Mouse (Mus musculus) embryonic facial prominence, embryonic 14.5 days (tissue): ENCODE results near the gene Golim4. TPM values are rescaled to one million over a fixed set of nuclear protein-coding genes. Genes with fewer than 3 reads are reported as not detected.
A peak's percentile ranks its signal among the peaks of the same experiment; 100 is the strongest.

Experiments used
- ATAC-seq: fragments of 200-750 bp; cut with Nextera tagmentation; 2 replicates; pipeline ENCODE4 v1.8.0; 2017; ENCODE audit warnings: low read depth, moderate number of reproducible peaks, moderate TSS enrichment
- DNase-seq: peaks from one replicate; pipeline ENCODE4 v3.0.0-alpha.2; 2015; ENCODE audit warnings: low spot score
- H3K27ac ChIP-seq: fragments of 300-500 bp; sonication (generic); replicated peaks from 2 replicates; pipeline ENCODE4 v1.5.1; 2014; ENCODE audit warnings: low read depth, mild to moderate bottlenecking, low read length, moderate library complexity
- H3K27me3 ChIP-seq: fragments of 300-500 bp; sonication (generic); replicated peaks from 2 replicates; pipeline ENCODE4 v1.6.1; 2014; ENCODE audit warnings: low read length; ENCODE audit not compliant: control insufficient read depth, insufficient read depth
- H3K36me3 ChIP-seq: fragments of 300-500 bp; sonication (generic); 2 replicates; pipeline ENCODE4 v1.6.1; 2014; ENCODE audit warnings: low read length, mixed read lengths; ENCODE audit not compliant: control insufficient read depth, insufficient read depth
- H3K4me1 ChIP-seq: fragments of 300-500 bp; sonication (generic); 2 replicates; pipeline ENCODE4 v1.6.1; 2014; ENCODE audit warnings: antibody characterized with exemption, low read length; ENCODE audit not compliant: control insufficient read depth, insufficient read depth
- H3K4me2 ChIP-seq: fragments of 300-500 bp; sonication (generic); 2 replicates; pipeline ENCODE4 v1.6.1; 2014; ENCODE audit warnings: low read depth, mild to moderate bottlenecking, low read length, moderate library complexity, mixed read lengths
- H3K4me3 ChIP-seq: fragments of 300-500 bp; sonication (generic); 2 replicates; pipeline ENCODE4 v1.5.1; 2014; ENCODE audit warnings: low read depth, mild to moderate bottlenecking, low read length
- H3K9ac ChIP-seq: fragments of 300-500 bp; sonication (generic); 2 replicates; pipeline ENCODE4 v1.6.1; 2014; ENCODE audit warnings: low read depth, mild to moderate bottlenecking, low read length, moderate library complexity, mixed read lengths
- H3K9me3 ChIP-seq: fragments of 300-500 bp; sonication (generic); 2 replicates; pipeline ENCODE4 v1.6.1; 2016; ENCODE audit warnings: low read length; ENCODE audit not compliant: control insufficient read depth
- WGBS: fragments of 180-500 bp; shearing (Covaris S2); extraction: QIAGEN DNeasy Blood & Tissue Kit; methylation state at CpG from one replicate; pipeline ENCODE4 v1.1.7; 2014; 5-methylcytosine and 5-hydroxymethylcytosine counted together
- polyA plus RNA-seq: library from polyadenylated mRNA; unstranded; fragments of >200 nt; fragmentation: Nextera tagmentation; extraction: Ambion mirVana; gene quantifications from 2 replicates; pipeline ENCODE4 v1.2.1, GENCODE M21; 2014

Golim4 gene
- polyA plus RNA-seq, 1 experiment from 2014 or later: 58.0 TPM

- no peak overlapping the region for H3K4me2 ChIP-seq
- no peak overlapping the region for H3K4me3 ChIP-seq
- 78% methylated on average over 2 of the region's 2 CpGs for WGBS
- no peaks in the 10 kb centered on the region for H3K27me3 ChIP-seq
- peaks cover 7% of the 10 kb centered on the region; the same call in 1 of the 2 replicates for H3K36me3 ChIP-seq
- DNase-seq (no peak), ATAC-seq (no peak)
- H3K27ac ChIP-seq: no peak overlapping the region
- peaks cover 11% of the 10 kb centered on the region for H3K9me3 ChIP-seq
- no peaks in the 10 kb centered on the region for H3K4me1 ChIP-seq
- no peak overlapping the region for H3K9ac ChIP-seq
These were observed 20.6 kb downstream of the Golim4 start for GRCm38 (mm10) chr3:75936152-75936551.

- H3K9me3 ChIP-seq: peaks cover 11% of the 10 kb centered on the region
- H3K4me1 ChIP-seq: no peaks in the 10 kb centered on the region
- no peak overlapping the region for H3K9ac ChIP-seq
- H3K27me3 ChIP-seq: no peaks in the 10 kb centered on the region
- H3K36me3 ChIP-seq: peaks cover 7% of the 10 kb centered on the region; the same call in 1 of the 2 replicates
- no peak for DNase-seq
- no peak for ATAC-seq
- no peak overlapping the region for H3K27ac ChIP-seq
- no peak overlapping the region for H3K4me2 ChIP-seq
- WGBS: 91% methylated on average over 2 of the region's 2 CpGs
- H3K4me3 ChIP-seq: no peak overlapping the region
These were observed 26.0 kb downstream of the Golim4 start for GRCm38 (mm10) chr3:75930659-75931225.

DNA sequence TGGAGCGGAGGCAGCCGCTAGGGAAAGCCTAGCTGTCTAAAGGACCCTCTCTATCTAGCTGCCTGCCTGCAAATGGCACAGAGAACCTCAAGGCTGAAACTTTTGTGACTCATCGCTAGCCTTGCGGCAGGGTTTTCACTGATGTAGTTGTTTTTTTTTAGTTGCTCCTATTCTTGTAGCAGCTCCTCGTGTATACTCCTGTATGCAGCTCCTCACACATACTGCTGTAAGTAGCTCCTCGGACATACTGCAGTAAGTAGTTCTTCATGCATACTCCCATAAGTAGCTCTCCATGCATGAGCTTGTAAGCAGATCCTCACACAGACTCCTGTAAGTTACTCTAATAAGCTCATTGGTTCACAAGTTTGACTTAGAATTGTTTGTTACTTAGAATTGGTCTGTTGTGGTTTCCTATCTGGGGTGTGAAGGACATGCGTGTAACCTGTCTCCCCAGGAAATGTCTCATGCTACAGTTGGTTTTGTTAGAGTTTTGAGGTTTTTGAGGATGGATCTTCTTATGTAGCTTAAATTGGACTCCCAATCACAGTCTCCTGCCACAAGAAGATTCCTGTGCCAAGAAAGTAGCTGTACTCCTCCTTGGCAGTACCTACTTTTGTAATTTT lies 26.7 kb downstream of the Golim4 start:
- no peak for ATAC-seq
- Histone ChIP-seq H3K4me3 (no peak overlapping the region), H3K27ac (no peak overlapping the region), H3K4me2 (no peak overlapping the region), H3K27me3 (no peaks in the 10 kb centered on the region), H3K4me1 (no peaks in the 10 kb centered on the region), H3K9me3 (peaks cover 11% of the 10 kb centered on the region), H3K36me3 (peaks cover 7% of the 10 kb centered on the region; the same call in 1 of the 2 replicates), H3K9ac (no peak overlapping the region)
- 98% methylated on average over 7 of the region's 7 CpGs for WGBS
- DNase-seq: no peak

- Histone ChIP-seq H3K9ac (no peak overlapping the region), H3K9me3 (no peaks in the 10 kb centered on the region), H3K4me1 (no peaks in the 10 kb centered on the region), H3K27ac (no peak overlapping the region), H3K27me3 (no peaks in the 10 kb centered on the region), H3K4me3 (no peak overlapping the region), H3K4me2 (no peak overlapping the region), H3K36me3 (no peaks in the 10 kb centered on the region)
- WGBS: 72% methylated on average over 3 of the region's 3 CpGs
- DNase-seq: no peak
- no peak for ATAC-seq
These were observed 30.4 kb downstream of the Golim4 start for GRCm38 (mm10) chr3:75926327-75926726.

DNA sequence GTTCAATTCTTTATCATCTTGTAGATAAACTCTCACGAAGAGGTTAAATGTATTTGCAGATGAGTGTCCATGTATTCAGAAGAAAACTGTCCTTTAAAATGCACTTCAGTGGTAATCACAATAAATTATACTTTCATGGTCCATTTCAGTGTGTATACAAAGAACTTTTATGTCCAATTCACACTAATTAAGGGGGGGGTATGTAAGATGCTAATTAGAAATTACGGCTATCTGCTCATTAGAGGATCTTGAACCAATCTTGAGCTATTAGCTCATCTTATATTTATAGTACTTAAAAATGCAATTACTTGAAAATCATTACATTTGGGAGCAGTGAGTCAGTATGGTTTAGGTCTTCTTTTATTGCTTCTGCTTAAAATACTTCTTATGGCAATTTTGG lies 31.6 kb downstream of the Golim4 start:
- Histone ChIP-seq H3K36me3 (no peaks in the 10 kb centered on the region), H3K9ac (no peak overlapping the region), H3K27ac (no peak overlapping the region), H3K4me3 (no peak overlapping the region), H3K9me3 (no peaks in the 10 kb centered on the region), H3K4me2 (no peak overlapping the region), H3K27me3 (no peaks in the 10 kb centered on the region), H3K4me1 (no peaks in the 10 kb centered on the region)
- 80% methylated on average over 2 of the region's 2 CpGs for WGBS
- DNase-seq (no peak), ATAC-seq (no peak)

GRCm38 (mm10) chr3:75917770-75918503 lies 38.8 kb downstream of the Golim4 start:
- Histone ChIP-seq H3K4me1 (0 out of 2 replicates have a peak, but pooled peaks cover 4% of the 10 kb centered on the region), H3K4me3 (no peak overlapping the region), H3K4me2 (no peak overlapping the region), H3K27ac (no peak overlapping the region), H3K36me3 (no peaks in the 10 kb centered on the region), H3K9ac (no peak overlapping the region), H3K27me3 (no peaks in the 10 kb centered on the region), H3K9me3 (no peaks in the 10 kb centered on the region)
- no peak for DNase-seq
- WGBS: 87% methylated on average over 17 of the region's 17 CpGs
- no peak for ATAC-seq

DNA sequence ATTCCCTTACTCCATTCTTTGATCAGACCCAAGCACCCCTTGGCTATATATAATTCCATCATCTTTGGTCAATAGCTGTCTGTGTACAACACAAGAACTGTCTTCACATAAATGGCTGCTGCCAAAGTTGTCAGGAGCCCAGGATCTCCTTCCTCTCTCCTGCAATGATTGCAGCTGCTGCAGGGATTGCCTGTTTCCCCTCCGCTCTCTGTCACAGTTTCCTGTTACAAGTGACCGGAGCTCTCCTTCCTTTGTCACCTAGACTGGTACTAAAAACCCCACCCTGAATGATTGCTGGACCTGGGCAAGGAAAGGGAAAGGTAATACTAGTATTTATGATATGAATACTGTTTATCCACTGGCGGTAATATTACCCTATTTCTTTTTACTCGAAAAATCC lies 44.0 kb downstream of the Golim4 start:
- H3K27me3 ChIP-seq: no peaks in the 10 kb centered on the region
- ATAC-seq (no peak), DNase-seq (peak; percentile 21)
- H3K9ac ChIP-seq: no peak overlapping the region
- no peak overlapping the region for H3K4me2 ChIP-seq
- no peak overlapping the region for H3K4me3 ChIP-seq
- H3K27ac ChIP-seq: no peak overlapping the region
- 0 out of 2 replicates have a peak, but pooled peaks cover 4% of the 10 kb centered on the region for H3K4me1 ChIP-seq
- H3K36me3 ChIP-seq: no peaks in the 10 kb centered on the region
- WGBS: 71% methylated on average over 4 of the region's 4 CpGs
- no peaks in the 10 kb centered on the region for H3K9me3 ChIP-seq

DNA sequence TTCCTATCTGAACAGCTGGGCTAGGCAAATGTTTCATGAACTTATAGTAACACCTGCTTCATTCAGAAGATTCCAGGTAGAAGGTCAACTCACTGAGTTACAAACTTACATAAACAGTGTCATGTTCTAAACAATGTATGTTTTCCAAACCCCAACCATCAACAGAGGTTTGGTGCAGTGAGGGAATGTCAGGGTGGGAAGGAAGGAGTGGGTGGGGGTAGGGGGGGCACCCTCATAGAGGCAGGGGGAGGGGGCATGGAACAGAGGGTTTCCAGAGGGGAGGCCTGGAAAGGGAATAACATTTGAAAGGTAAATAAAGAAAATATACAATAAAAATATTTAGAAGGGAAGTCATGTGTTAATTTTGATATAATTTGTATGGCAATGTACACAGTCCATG lies 46.0 kb downstream of the Golim4 start:
- Histone ChIP-seq H3K4me2 (no peak overlapping the region), H3K9me3 (no peaks in the 10 kb centered on the region), H3K4me3 (no peak overlapping the region), H3K27me3 (no peaks in the 10 kb centered on the region), H3K9ac (no peak overlapping the region), H3K36me3 (peaks cover 10% of the 10 kb centered on the region; the same call in 1 of the 2 replicates), H3K4me1 (0 out of 2 replicates have a peak, but pooled peaks cover 4% of the 10 kb centered on the region), H3K27ac (no peak overlapping the region)
- no peak for DNase-seq
- no peak for ATAC-seq
